Mouse (Mus musculus): ENCODE measurements at regions not wholly inside any gene's neighbourhood (a gene's known extent, or its start where the extent isn't known, plus 50 kb on each side); places are given as distances from the start of the nearest gene placed in this dataset.

DNA sequence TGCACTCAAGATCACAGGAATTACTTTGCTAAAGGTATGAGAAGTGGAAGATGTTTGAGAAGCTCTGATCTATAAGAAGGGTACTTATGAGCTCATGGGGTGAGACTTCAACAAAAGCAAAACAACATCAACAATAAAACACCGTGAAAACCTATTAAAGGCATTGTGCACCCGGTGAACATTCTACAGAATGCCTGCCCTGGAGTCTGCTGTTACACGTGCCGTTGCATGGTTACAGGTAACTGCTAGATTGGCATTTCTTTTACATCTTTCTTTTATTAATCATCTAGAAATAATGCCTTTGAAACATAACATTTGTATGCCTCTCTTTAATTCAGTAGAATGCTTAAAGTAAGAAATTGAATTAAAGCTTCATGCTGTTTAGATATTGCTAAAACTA, 661.0 kb downstream of the Pcdh18 start:
- intact Hi-C loops (cut with DNase I), result loop anchor here (10.0 kb wide), 4 partner anchors 659 to 1809 kb away; partner anchors contain the start of gene Pcdh18
- no peak for DNase-seq

DNA sequence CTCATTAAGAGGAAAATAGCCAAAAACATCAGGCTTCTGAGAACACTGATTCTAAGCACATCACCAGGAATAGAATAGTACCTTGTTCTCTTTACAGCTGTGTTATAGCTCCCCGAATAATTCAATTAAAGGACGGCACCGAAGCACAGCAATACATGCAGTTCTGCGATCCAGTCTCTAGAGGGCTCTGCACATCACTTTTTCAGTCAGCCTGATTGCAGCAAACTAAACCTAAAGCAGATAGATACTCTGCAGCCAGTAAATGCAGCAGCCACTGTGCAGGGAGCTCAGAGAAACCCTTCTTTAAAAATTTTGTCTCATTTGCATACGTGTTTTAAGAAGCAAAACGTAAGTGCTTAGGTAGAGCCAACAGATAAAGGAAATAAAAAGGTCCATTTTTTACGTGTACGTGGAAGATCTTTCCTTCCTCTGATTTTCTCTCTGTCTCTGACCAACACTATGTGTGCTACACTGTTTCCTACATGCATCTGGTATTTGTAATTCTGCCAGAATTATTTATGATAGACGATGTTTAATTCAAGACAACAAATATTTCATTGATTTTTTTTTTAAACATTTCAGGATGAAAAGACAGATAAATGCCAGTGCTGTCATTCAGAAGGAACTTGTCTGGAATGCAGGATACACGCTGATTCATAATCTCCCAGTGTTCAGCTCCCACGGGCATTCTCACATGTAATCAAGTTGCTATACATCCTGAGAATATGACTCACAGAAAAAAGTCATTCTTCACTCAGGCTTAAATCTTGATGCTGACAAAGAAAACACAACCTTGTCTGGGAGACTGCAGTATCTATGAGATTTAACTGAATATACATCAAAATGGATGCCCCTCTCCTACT, 663.1 kb downstream of the Pcdh18 start:
- DNase-seq, result peak; percentile 54
- intact Hi-C loops (cut with DNase I), result loop anchor here (5.0 to 10.0 kb wide), 5 partner anchors 661 to 1811 kb away; partner anchors contain the start of gene Pcdh18

DNA sequence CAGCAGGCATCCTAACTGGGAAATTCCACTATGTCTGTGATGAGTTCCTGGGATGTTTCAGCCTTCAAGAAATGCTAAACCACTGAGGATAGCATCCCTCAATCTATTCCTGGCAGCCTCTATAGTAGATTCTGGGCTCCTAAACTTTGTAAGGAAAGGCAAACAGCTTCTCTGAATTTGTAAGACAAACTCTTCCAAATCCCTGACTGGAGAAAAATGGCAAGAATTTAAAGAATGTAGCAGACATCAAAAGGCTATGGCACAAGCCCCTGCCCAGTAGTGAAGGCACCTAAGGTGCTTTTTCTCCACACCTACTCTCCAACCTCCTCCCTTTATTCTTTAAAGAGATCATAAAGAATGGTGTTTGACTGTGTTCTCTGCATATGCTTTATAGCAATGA, 688.3 kb downstream of the Pcdh18 start:
- no peak for DNase-seq
- intact Hi-C loops (cut with DNase I), result no loop called here

DNA sequence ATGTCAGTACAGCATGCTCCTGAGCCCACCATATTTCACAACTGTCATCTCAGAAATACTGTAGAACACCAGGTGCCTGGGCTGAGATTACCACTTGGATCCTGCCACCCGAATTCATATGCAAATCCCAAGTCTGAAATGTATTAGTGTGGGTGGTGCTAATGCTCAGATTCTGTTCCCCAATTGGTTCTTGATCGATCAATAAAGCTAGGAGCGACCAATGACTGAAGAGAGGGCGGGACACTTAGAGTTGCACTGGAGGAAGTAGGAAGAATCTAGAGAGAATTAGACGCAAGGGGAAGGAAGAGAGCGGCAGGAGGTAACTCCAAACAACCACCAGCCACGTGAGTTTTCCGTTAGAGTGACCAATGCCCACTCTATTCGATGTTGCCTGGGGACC, 695.0 kb downstream of the Pcdh18 start:
- intact Hi-C loops (cut with DNase I), result no loop called here
- DNase-seq, result no peak

DNA sequence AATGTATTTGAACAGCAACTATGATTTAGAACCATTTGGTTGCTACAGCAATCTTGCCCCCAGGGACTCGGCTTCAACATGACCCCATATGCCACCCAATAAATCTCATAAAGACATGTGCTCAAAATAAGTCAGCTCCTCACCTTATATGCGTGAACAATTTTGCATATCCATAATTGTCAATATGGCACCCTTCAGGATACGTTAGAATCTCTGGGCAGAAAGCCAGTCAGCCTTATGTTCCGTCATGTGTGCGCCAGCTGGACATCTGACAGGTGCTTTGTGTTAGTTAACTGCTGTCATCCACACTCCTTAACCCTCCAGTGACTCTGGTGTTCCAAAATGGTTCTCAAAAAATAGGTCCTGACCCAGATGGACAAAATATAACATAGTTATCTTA, 724.1 kb downstream of the Pcdh18 start:
- DNase-seq, result peak; percentile 89

DNA sequence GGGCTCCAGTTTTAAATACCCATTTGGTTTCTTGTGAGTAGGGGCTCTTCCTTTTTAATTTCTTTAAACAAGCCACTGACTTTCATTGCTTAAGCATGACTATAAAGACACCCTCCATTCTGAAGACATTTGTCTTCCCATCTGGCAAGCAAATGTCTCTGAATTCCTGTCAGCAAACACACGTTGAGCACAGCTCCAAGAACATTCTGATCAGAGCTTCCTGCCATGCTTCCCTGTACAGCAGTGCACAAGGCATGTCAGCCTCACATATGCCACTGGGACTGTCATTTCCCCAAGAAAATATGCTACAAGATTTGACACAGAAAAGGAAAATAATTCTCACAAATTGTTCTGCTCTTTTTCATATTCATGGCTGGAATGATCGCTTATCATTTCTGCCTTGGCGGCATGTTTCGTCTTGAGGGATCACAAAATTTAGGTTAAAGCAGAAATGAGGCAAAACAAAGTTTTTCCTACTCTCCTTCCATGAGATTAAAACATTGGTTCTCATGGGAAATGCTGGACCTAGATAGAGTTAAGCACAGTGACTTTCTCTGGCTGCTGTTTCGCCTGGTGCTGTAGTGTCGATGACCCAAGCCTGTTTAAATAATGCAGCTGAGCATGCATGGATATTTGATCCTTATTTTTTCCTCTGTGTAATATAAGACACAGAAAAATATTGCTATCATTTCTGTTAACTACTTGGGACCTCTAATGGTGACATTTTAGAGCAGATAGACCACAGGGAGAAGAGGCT, 747.7 kb downstream of the Pcdh18 start:
- DNase-seq, result no peak
- intact Hi-C loops (cut with DNase I), result no loop called here

More for the DNA sequence above, 724.1 kb downstream of the Pcdh18 start:
- intact Hi-C loops (cut with DNase I), result no loop called here

Measured in left cerebral cortex, postnatal 4 days (tissue).